Mouse (Mus musculus) liver, postnatal 0 days (tissue): ENCODE measurements at regions not wholly inside any gene's neighbourhood (a gene's known extent, or its start where the extent isn't known, plus 50 kb on each side); places are given as distances from the start of the nearest gene placed in this dataset.

Experiments
- CTCF ChIP-seq: sonication (generic); IDR thresholded peaks from 2 replicates; pipeline ENCODE4 v1.5.1; 2016; ENCODE audit warnings: antibody characterized with exemption, low read depth
- EP300 ChIP-seq: IDR thresholded peaks from 2 replicates; pipeline ENCODE4 v1.6.1; 2016; ENCODE audit warnings: antibody characterized with exemption, low read depth, mild to moderate bottlenecking

DNA sequence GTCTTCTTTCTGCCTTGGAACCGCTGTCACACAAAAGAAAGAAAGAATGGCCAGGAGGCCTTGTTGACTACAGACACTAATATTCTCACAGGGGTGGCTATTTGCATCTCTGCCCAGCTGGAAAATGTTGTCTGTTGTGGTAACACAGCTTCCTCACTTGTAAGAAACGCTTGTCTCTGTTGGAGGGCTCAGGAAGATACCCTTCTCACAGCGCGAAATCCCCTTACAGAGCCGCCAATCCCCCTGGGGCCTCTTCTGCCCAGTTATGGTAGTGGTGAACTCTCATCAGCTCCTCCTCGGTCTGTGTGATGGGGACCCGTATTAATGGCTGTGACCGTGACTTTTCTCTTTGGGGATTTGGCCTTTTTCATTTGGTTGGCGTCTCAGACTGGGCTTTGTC, 1022.5 kb downstream of the Adgrl2 start:
- TF ChIP-seq CTCF (no peak), EP300 (no peak)
